Comparison of ENCODE assay signal across 14 mouse cellular contexts in genomic region chr8:118407322-118407721, GRCm38 (mm10).
DNase-seq lines count a peak whose midpoint lies in the region; ATAC-seq lines count a peak whose summit lies in the region.
"Had no signal": no experiment of that assay in that cellular context is flagged by ENCODE, and none has a peak within 500 bp of the region (broad histone marks: within the 10 kb centered on the region; RNA-seq: fewer than 3 reads in every experiment).

No protein-coding gene starts in this region.

- 15% methylated on average over 6 of the region's 6 CpGs for WGBS in kidney, embryonic 16.5 days

- peak; percentile 92 for ATAC-seq in kidney, embryonic 16.5 days (ENCODE audit: low FRiP score, low TSS enrichment)
- ATAC-seq: intestine, embryonic 16.5 days had no signal

- no peak overlapping the region for H3K27ac ChIP-seq in kidney, embryonic 16.5 days (ENCODE audit: low read length)
- H3K27ac ChIP-seq: hindbrain, embryonic 13.5 days; limb, embryonic 12.5 days; liver, embryonic 13.5 days had no signal

- 0 out of 2 replicates have a peak, but pooled peaks cover 6% of the 10 kb centered on the region for H3K9me3 ChIP-seq in kidney, embryonic 16.5 days (ENCODE audit: low read length)
- H3K9me3 ChIP-seq: hindbrain, embryonic 13.5 days; liver, embryonic 13.5 days had no signal

- intact Hi-C loops in gastrocnemius, postnatal 36 days (cut with DNase I): no loop called here

- no peak overlapping the region for H3K4me3 ChIP-seq in kidney, embryonic 16.5 days (ENCODE audit: low read length)
- H3K4me3 ChIP-seq: hindbrain, embryonic 13.5 days; limb, embryonic 12.5 days; liver, embryonic 13.5 days had no signal

- H3K4me1 ChIP-seq in kidney, embryonic 16.5 days (ENCODE audit: insufficient read depth, low read length): 0 out of 2 replicates have a peak, but pooled peaks cover 6% of the 10 kb centered on the region
- H3K4me1 ChIP-seq: hindbrain, embryonic 13.5 days; limb, embryonic 12.5 days; liver, embryonic 13.5 days had no signal

- no peaks in the 10 kb centered on the region for H3K27me3 ChIP-seq in kidney, embryonic 16.5 days (ENCODE audit: insufficient read depth, low read length)
- H3K27me3 ChIP-seq: CH12.LX; hindbrain, embryonic 13.5 days; limb, embryonic 12.5 days; liver, embryonic 13.5 days had no signal

- no peak overlapping the region for H3K4me2 ChIP-seq in kidney, embryonic 16.5 days (replicated peaks; ENCODE audit: low read depth, low read length)
- H3K4me2 ChIP-seq: hindbrain, embryonic 13.5 days; limb, embryonic 12.5 days; liver, embryonic 13.5 days had no signal

- DNase-seq in gastrocnemius, adult 18-20 months (ENCODE audit: low spot score): peak; percentile 66
- DNase-seq in gastrocnemius, postnatal 36 days: no peak
- DNase-seq in gastrocnemius, postnatal 25 days: peak; percentile 43
- DNase-seq in skeletal muscle tissue, adult 2 months (ENCODE audit: low read depth, low spot score): peak; percentile 71
- DNase-seq in adrenal gland, postnatal 25 days: no peak
- DNase-seq in right cerebral cortex, postnatal 36 days (ENCODE audit: low spot score in 2 of 2): no peak
- DNase-seq: adrenal gland, adult 8-10 months; cerebellum, adult 2 months; liver, embryonic 13.5 days had no signal

- H3K9ac ChIP-seq in kidney, embryonic 16.5 days (replicated peaks; ENCODE audit: low read length): no peak overlapping the region
- H3K9ac ChIP-seq: hindbrain, embryonic 13.5 days; limb, embryonic 12.5 days; liver, embryonic 13.5 days had no signal

- H3K36me3 ChIP-seq in kidney, embryonic 16.5 days (ENCODE audit: insufficient read depth, low read length): no peaks in the 10 kb centered on the region; the same call in 1 of the 2 replicates
- H3K36me3 ChIP-seq: hindbrain, embryonic 13.5 days; limb, embryonic 12.5 days; liver, embryonic 13.5 days had no signal

Comparison
In these comparisons a context has a peak if more than half of its experiments do, and no peak if none do; other contexts are left out.
1. DNase-seq: peak in gastrocnemius, adult 18-20 months (single experiment), gastrocnemius, postnatal 25 days (single experiment) and skeletal muscle tissue, adult 2 months (single experiment); none in gastrocnemius, postnatal 36 days (0 of 2), adrenal gland, postnatal 25 days (single experiment) and right cerebral cortex, postnatal 36 days (0 of 2).